ENCODE assay signal across 18 mouse cellular contexts in the genomic region with DNA sequence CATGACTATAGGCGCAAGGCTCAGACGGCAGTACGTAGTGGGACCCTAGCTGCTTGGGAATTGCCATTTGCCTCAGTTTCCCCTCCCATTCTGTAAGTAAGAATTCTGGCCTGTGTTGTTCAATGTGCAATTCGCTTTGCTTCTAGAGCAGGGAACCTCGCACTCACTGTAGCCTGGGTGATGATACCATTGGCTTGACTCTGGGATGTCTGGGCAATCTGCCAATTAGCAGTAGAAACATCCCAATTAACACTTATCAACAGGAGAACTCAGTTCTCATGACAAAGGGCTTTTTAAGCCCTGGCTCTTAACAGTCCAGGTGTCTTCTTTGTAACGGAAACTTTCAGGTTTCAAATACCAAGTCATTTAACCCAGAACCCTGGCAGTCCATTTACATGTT.
A peak's percentile ranks its signal among the peaks of the same experiment; 100 is the strongest.
DNase-seq lines count a peak whose midpoint lies in the region; ATAC-seq and TF ChIP-seq lines count a peak whose summit lies in the region.
"Had no signal": no experiment of that assay in that cellular context is flagged by ENCODE, and none has a peak within 500 bp of the region (broad histone marks: within the 10 kb centered on the region; RNA-seq: fewer than 3 reads in every experiment).

No protein-coding gene starts in this region.

- peak; percentile 69 for ATAC-seq in hindbrain, postnatal 0 days
- no peak for ATAC-seq in hindbrain, embryonic 13.5 days (ENCODE audit: low FRiP score)
- peak; percentile 40; the same call in 1 of the 2 replicates for ATAC-seq in forebrain, embryonic 16.5 days
- ATAC-seq: CD4-positive, CD25-positive, alpha-beta regulatory T cell, adult 4 months had no signal

- no peaks in the 10 kb centered on the region; the same call in 1 of the 2 replicates for H3K4me1 ChIP-seq in hindbrain, postnatal 0 days (ENCODE audit: insufficient read depth, low read length)
- peaks cover 24% of the 10 kb centered on the region for H3K4me1 ChIP-seq in hindbrain, embryonic 13.5 days (replicated peaks)
- peaks cover 7% of the 10 kb centered on the region; the same call in 1 of the 2 replicates for H3K4me1 ChIP-seq in forebrain, embryonic 16.5 days (replicated peaks; ENCODE audit: control insufficient read depth, insufficient read depth, low read length)

- no peak overlapping the region for H3K27ac ChIP-seq in hindbrain, postnatal 0 days
- no peak overlapping the region for H3K27ac ChIP-seq in hindbrain, embryonic 13.5 days
- H3K27ac ChIP-seq in forebrain, embryonic 16.5 days (ENCODE audit: low read length) = no peak overlapping the region
- H3K27ac ChIP-seq: heart, embryonic 13.5 days; hindbrain, embryonic 15.5 days; kidney, embryonic 15.5 days; liver, embryonic 15.5 days; stomach, postnatal 0 days had no signal

- WGBS in hindbrain, postnatal 0 days = 47% methylated on average over 6 of the region's 6 CpGs
- WGBS in hindbrain, embryonic 13.5 days = 71% methylated on average over 6 of the region's 6 CpGs
- WGBS in forebrain, embryonic 16.5 days = 39% methylated on average over 6 of the region's 6 CpGs

- no peak overlapping the region for H3K9ac ChIP-seq in hindbrain, postnatal 0 days (replicated peaks; ENCODE audit: low read length)
- no peak overlapping the region for H3K9ac ChIP-seq in hindbrain, embryonic 13.5 days
- no peak overlapping the region for H3K9ac ChIP-seq in forebrain, embryonic 16.5 days (replicated peaks; ENCODE audit: low read depth, low read length)
- H3K9ac ChIP-seq: heart, embryonic 13.5 days; hindbrain, embryonic 15.5 days; kidney, embryonic 15.5 days; liver, embryonic 15.5 days had no signal

- H3K27me3 ChIP-seq in hindbrain, postnatal 0 days (ENCODE audit: insufficient read depth, low read length) = no peaks in the 10 kb centered on the region
- H3K27me3 ChIP-seq in hindbrain, embryonic 13.5 days = peaks cover 11% of the 10 kb centered on the region
- no peaks in the 10 kb centered on the region for H3K27me3 ChIP-seq in forebrain, embryonic 16.5 days (replicated peaks; ENCODE audit: control insufficient read depth, insufficient read depth, low read length)

- TF ChIP-seq CTCF in hindbrain, postnatal 0 days (IDR thresholded peaks at IDR 0.05; ENCODE audit: low read depth) = no peak

- DNase-seq in hindbrain, postnatal 0 days (ENCODE audit: low spot score) = peak; percentile 76
- DNase-seq in right cerebral cortex, postnatal 10 days (ENCODE audit: low spot score in 2 of 2) = peak; percentile 32 to 40
- no peak for DNase-seq in right cerebral cortex, adult 18-20 months
- no peak for DNase-seq in frontal cortex, postnatal 14 days (ENCODE audit: low spot score in 2 of 2)
- no peak for DNase-seq in thymus, adult 18-20 months
- DNase-seq: adrenal gland, postnatal 14 days; cerebellum, adult 11-12 months; embryo, embryonic 11 days; lung, postnatal 4 days; thymus, postnatal 4 days had no signal

- H3K4me3 ChIP-seq in hindbrain, postnatal 0 days (ENCODE audit: low read length) = no peak overlapping the region
- no peak overlapping the region for H3K4me3 ChIP-seq in hindbrain, embryonic 13.5 days
- no peak overlapping the region for H3K4me3 ChIP-seq in forebrain, embryonic 16.5 days (replicated peaks; ENCODE audit: low read length)
- H3K4me3 ChIP-seq: heart, embryonic 13.5 days; hindbrain, embryonic 15.5 days; kidney, embryonic 15.5 days; liver, embryonic 15.5 days had no signal

- H3K36me3 ChIP-seq in hindbrain, postnatal 0 days (ENCODE audit: insufficient read depth, low read length) = no peaks in the 10 kb centered on the region
- H3K36me3 ChIP-seq in hindbrain, embryonic 13.5 days = no peaks in the 10 kb centered on the region
- H3K36me3 ChIP-seq in forebrain, embryonic 16.5 days (ENCODE audit: control insufficient read depth, insufficient read depth) = no peaks in the 10 kb centered on the region
- H3K36me3 ChIP-seq: heart, embryonic 13.5 days; hindbrain, embryonic 15.5 days; kidney, embryonic 15.5 days; liver, embryonic 15.5 days had no signal

- no peak overlapping the region for H3K4me2 ChIP-seq in hindbrain, postnatal 0 days (ENCODE audit: low read depth, low read length)
- no peak overlapping the region for H3K4me2 ChIP-seq in hindbrain, embryonic 13.5 days
- no peak overlapping the region for H3K4me2 ChIP-seq in forebrain, embryonic 16.5 days (ENCODE audit: low read length)
- H3K4me2 ChIP-seq: heart, embryonic 13.5 days; hindbrain, embryonic 15.5 days; kidney, embryonic 15.5 days; liver, embryonic 15.5 days had no signal

- H3K9me3 ChIP-seq in hindbrain, postnatal 0 days (ENCODE audit: low read length) = 0 out of 2 replicates have a peak, but pooled peaks cover 2% of the 10 kb centered on the region
- H3K9me3 ChIP-seq in hindbrain, embryonic 13.5 days = no peaks in the 10 kb centered on the region
- H3K9me3 ChIP-seq in forebrain, embryonic 16.5 days (ENCODE audit: control insufficient read depth, low read length) = no peaks in the 10 kb centered on the region
- H3K9me3 ChIP-seq: heart, embryonic 13.5 days; hindbrain, embryonic 15.5 days; kidney, embryonic 15.5 days; liver, embryonic 15.5 days had no signal

Comparison
In these comparisons a context has a peak if more than half of its experiments do, and no peak if none do; other contexts are left out.
1. DNase-seq: peak in hindbrain, postnatal 0 days (single experiment) and right cerebral cortex, postnatal 10 days (2 of 2); none in right cerebral cortex, adult 18-20 months (single experiment), frontal cortex, postnatal 14 days (0 of 2) and thymus, adult 18-20 months (0 of 2).